Mouse (Mus musculus): ENCODE results near the gene Olfr1044. TPM values are rescaled to one million over a fixed set of nuclear protein-coding genes. Genes with fewer than 3 reads are reported as not detected.
"Not testable (repeated sequence)": the region's sequence is repeated elsewhere in the genome, so short reads cannot be mapped to it uniquely, and the experiment has no call there.

Olfr1044 gene
- total RNA-seq (2021): not detected

- intact Hi-C loops (cut with DNase I): no loop called here
- DNase-seq (ENCODE audit: extremely low spot score in 1 of 2, low spot score in 2 of 2): no peak
Measured at GRCm38 (mm10) chr2:86177720-86178119, at the start of gene Olfr1044. Gene Olfr1044 (minus strand): TSS chr2:86177820.

DNA sequence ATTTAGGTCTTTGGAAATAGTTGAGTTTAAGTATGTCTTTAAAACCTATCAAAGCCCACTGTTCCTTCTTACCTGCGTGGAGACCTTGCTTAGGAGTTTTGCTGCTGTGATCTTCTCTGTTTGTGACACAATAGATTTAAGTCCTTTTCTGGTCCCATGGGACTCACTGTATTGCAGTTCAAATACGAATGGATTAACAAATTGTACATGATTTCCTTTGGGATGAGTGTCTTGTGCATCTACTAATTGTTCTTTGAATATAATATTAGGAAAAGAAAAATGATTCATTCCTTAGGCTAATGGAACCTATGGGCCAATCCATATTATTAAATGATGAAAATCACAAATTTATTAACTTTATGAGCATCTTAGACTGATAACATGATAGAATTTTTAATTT is 41.6 kb upstream of the Olfr1044 start, which contains the start of gene Olfr1046:
TSS of gene Olfr1046 (minus strand) at position 101 of the 400 bp plus-strand sequence.
- intact Hi-C loops (cut with DNase I): no loop called here
- DNase-seq (ENCODE audit: extremely low spot score in 1 of 2, low spot score in 2 of 2): no peak

DNA sequence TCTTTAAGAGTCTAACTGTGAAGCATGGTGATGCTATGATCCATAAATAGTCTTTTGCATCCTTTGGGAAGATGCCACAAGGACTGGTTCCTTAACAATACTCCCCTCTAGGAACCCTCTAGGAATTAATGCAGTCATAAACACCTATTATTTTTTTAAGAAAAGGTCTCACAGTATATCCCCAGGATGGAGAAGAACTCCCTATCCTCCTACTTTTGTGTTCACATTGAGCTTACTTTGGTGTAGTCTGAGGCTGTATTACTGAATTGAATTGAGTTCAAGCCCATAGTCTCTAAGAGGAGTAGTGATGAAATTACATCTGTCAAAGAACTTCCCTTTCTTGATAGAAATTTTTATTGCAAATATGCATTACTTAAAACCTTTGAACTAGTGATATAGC is 25.3 kb upstream of the Olfr1044 start, which contains the start of gene Olfr1045:
TSS of gene Olfr1045 (minus strand) at position 101 of the 400 bp plus-strand sequence.
- no peak for DNase-seq (ENCODE audit: extremely low spot score in 1 of 2, low spot score in 2 of 2)
- intact Hi-C loops (cut with DNase I): no loop called here

DNA sequence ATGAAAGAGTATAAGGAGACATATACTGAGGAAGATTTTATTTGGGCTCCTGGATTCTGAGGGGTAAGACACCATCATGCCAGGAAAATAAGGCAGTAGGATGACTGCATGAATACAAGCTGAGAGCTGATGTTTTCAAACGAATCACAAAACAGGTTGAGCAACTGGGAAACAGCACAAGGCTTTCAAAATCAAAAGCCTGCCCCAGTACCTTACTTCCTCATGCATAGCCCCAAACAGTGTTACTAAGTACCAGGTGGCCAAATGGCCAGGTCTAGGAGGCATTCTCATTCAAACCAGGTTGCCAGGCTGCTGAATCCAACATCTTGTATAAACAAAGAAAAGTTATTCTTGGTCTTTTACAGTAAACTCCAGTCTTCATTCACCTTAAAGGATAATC is 18.2 kb upstream of the Olfr1044 start:
- intact Hi-C loops (cut with DNase I): no loop called here
- no peak for DNase-seq (ENCODE audit: extremely low spot score in 1 of 2, low spot score in 2 of 2)

- intact Hi-C loops (cut with DNase I): no loop called here
- no peak for DNase-seq (ENCODE audit: extremely low spot score in 1 of 2, low spot score in 2 of 2)
Measured at GRCm38 (mm10) chr2:86185583-86185982, 8.0 kb upstream of the Olfr1044 start, which contains the start of gene Olfr52. Gene Olfr52 (minus strand): TSS chr2:86185683.

GRCm38 (mm10) chr2:86179950-86180349 is 2.3 kb upstream of the Olfr1044 start:
- intact Hi-C loops (cut with DNase I): no loop called here
- DNase-seq (ENCODE audit: extremely low spot score in 1 of 2, low spot score in 2 of 2): no peak

DNA sequence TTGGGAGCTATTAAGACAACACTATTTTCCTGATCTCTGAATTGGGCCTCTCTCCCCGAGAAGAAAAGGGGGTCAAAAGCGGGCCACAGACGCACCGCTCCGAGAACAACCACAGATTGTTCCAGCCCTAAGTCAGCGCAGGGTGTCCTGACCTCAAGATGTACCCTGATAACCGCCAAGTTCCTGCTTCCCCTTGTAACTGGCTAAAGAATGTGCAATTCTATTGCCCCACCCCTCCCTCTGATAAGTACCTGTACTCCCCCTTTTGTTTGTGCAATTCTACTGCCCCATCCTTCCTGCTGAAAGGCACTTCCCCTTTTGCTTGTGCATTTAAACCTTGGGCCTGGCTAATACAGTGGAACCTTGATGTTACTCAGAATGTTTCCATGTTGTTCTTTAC is 2.2 kb downstream of the Olfr1044 start:
- intact Hi-C loops (cut with DNase I); DNase-seq (ENCODE audit: extremely low spot score in 1 of 2, low spot score in 2 of 2): not testable (repeated sequence)

GRCm38 (mm10) chr2:86167422-86167821 is 10.2 kb downstream of the Olfr1044 start, which contains the start of gene Olfr1043:
Gene Olfr1043 (minus strand): TSS chr2:86167522.
- intact Hi-C loops (cut with DNase I): no loop called here

DNA sequence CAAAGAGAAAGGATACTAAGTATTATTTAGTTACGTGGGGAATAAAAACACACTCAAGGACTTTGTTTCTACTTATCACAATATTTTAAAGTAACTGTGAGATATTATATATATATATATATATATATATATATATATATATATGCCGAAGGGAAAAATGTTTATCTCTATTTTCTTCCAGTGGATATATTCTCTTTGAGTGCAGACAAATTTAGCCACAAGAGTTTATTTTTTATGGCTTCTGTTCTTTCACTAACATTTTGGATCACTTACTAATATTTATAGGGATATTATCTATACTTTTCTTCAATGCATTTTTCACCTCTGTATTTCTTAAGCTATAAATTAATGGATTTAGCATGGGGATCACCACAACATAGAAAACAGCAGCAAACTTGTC is 15.9 kb downstream of the Olfr1044 start, which contains the start of gene Olfr1042:
TSS of gene Olfr1042 (minus strand) at position 101 of the 400 bp plus-strand sequence.
- intact Hi-C loops (cut with DNase I): no loop called here
- DNase-seq (ENCODE audit: extremely low spot score in 1 of 2, low spot score in 2 of 2): no peak

More at GRCm38 (mm10) chr2:86167422-86167821, 10.2 kb downstream of the Olfr1044 start, which contains the start of gene Olfr1043:
- DNase-seq (ENCODE audit: extremely low spot score in 1 of 2, low spot score in 2 of 2): no peak

DNA sequence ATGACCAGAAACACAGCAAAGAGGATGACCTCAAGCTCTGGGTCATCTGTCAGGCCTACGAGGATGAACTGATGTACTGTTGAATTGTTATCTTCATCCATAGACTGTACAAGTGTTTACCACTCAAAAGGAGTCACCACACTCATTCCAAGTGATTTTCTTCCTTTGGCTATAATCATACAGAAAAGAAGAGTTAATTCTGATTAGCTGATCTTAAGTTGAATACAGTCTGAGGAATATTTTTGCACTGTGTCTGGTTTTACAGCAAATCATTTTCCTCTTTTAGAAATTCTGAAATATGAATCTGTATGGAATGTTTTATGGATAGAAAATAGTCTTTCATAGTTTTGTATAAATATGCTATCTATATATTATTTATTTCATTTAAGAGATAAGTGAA is 31.0 kb downstream of the Olfr1044 start, which contains the start of gene Olfr1040:
TSS of gene Olfr1040 (minus strand) at position 101 of the 400 bp plus-strand sequence.
- DNase-seq (ENCODE audit: extremely low spot score in 1 of 2, low spot score in 2 of 2): no peak
- intact Hi-C loops (cut with DNase I): no loop called here

GRCm38 (mm10) chr2:86135828-86136227 is 41.8 kb downstream of the Olfr1044 start, which contains the start of gene Olfr1039:
Gene Olfr1039 (minus strand): TSS chr2:86135928.
- no peak for DNase-seq (ENCODE audit: extremely low spot score in 1 of 2, low spot score in 2 of 2)
- intact Hi-C loops (cut with DNase I): no loop called here

Other genes with a start within 250 kb of the Olfr1044 start
- not detected for gene Olfr1028, start 227.4 kb downstream of the Olfr1044 start, total RNA-seq (2021)
- not detected for gene Olfr1029, start 203.9 kb downstream of the Olfr1044 start, total RNA-seq (2021)
- not detected for gene Olfr1030, start 198.5 kb downstream of the Olfr1044 start, total RNA-seq (2021)
- not detected for gene Olfr1031, start 187.5 kb downstream of the Olfr1044 start, total RNA-seq (2021)
- not detected for gene Olfr1032, start 172.3 kb downstream of the Olfr1044 start, total RNA-seq (2021)
- gene Olfr1033, start 157.2 kb downstream of the Olfr1044 start, total RNA-seq (2021): not detected
- gene Olfr1034, start 132.0 kb downstream of the Olfr1044 start, total RNA-seq (2021): not detected
- not detected for gene Olfr1036, start 103.8 kb downstream of the Olfr1044 start, total RNA-seq (2021)
- not detected for gene Olfr1037, start 90.4 kb downstream of the Olfr1044 start, total RNA-seq (2021)
- gene Olfr1039, start 41.9 kb downstream of the Olfr1044 start, total RNA-seq (2021): not detected
- gene Olfr1040, start 31.1 kb downstream of the Olfr1044 start, total RNA-seq (2021): not detected
- not detected for gene Olfr1042, start 16.0 kb downstream of the Olfr1044 start, total RNA-seq (2021)
- not detected for gene Olfr1043, start 10.3 kb downstream of the Olfr1044 start, total RNA-seq (2021)
- not detected for gene Olfr52, start 7.9 kb upstream of the Olfr1044 start, total RNA-seq (2021)
- not detected for gene Olfr1045, start 25.2 kb upstream of the Olfr1044 start, total RNA-seq (2021)
- not detected for gene Olfr1046, start 41.5 kb upstream of the Olfr1044 start, total RNA-seq (2021)
- gene Olfr1047, start 53.6 kb upstream of the Olfr1044 start, total RNA-seq (2021): not detected
- not detected for gene Olfr1048, start 62.5 kb upstream of the Olfr1044 start, total RNA-seq (2021)
- gene Olfr1049, start 80.5 kb upstream of the Olfr1044 start, total RNA-seq (2021): not detected
- not detected for gene Olfr1051, start 101.3 kb upstream of the Olfr1044 start, total RNA-seq (2021)
- not detected for gene Olfr1052, start 114.6 kb upstream of the Olfr1044 start, total RNA-seq (2021)
- not detected for gene Olfr1053, start 137.5 kb upstream of the Olfr1044 start, total RNA-seq (2021)
- gene Olfr1054, start 157.6 kb upstream of the Olfr1044 start, total RNA-seq (2021): not detected
- not detected for gene Olfr1055, start 172.5 kb upstream of the Olfr1044 start, total RNA-seq (2021)
- not detected for gene Olfr1056, start 184.6 kb upstream of the Olfr1044 start, total RNA-seq (2021)
- not detected for gene Olfr1057, start 200.6 kb upstream of the Olfr1044 start, total RNA-seq (2021)
- not detected for gene Olfr1058, start 210.7 kb upstream of the Olfr1044 start, total RNA-seq (2021)
- gene Olfr1061, start 236.2 kb upstream of the Olfr1044 start, total RNA-seq (2021): not detected
- gene Olfr1062, start 248.9 kb upstream of the Olfr1044 start, total RNA-seq (2021): not detected